Mouse (Mus musculus) C2C12 (cell line): Measurements from ENCODE around the gene Adam1a.

Experiments
- CEBPB ChIP-seq: IDR thresholded peaks from one replicate; pipeline ENCODE4 v1.6.1; 2011; ENCODE audit warnings: low read depth, mild to moderate bottlenecking, control low read depth, moderate library complexity
- CTCF ChIP-seq: IDR thresholded peaks from one replicate; pipeline ENCODE4 v1.5.1; 2011; ENCODE audit not compliant: control insufficient read depth, insufficient read depth, insufficient read length
- MYOG ChIP-seq: IDR thresholded peaks from one replicate; pipeline ENCODE4 v1.6.1; 2011; ENCODE audit not compliant: control insufficient read depth, insufficient read length; ENCODE audit errors: extremely low read depth

DNA sequence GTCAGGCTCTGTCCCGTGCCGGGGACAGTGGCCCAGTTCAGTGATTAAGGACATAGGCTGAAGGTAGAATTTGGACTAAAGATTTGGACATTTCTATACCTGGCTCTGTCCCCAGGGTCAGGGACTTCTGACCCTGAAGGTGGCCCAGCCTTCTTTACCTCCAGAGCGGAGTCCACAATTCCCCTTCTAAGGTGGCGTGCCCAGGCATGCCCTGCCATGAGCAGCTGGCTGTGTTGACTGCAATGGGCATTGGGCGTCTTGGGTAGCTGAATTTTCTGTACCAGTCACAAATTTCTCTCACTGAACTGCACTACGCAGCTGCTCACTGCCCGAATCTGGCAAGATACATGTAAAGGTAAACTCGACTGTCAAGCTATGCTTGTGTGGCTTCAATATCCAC, 36.7 kb upstream of the Adam1a start:
- TF ChIP-seq CTCF (no peak), CEBPB (no peak), MYOG (no peak)
